Mouse (Mus musculus) midbrain, embryonic 11.5 days (tissue): ENCODE results near the gene Commd1. TPM values are rescaled to one million over a fixed set of nuclear protein-coding genes. Genes with fewer than 3 reads are reported as not detected.

Experiments used
- ATAC-seq: fragments of 200-750 bp; cut with Nextera tagmentation; 2 replicates; pipeline ENCODE4 v1.8.0; 2017; ENCODE audit warnings: moderate TSS enrichment, moderate library complexity; ENCODE audit not compliant: low FRiP score
- DNase-seq: peaks from one replicate; pipeline ENCODE4 v3.0.0; 2015; ENCODE audit warnings: low spot score; ENCODE audit errors: missing footprints
- H3K27ac ChIP-seq: fragments of 300-500 bp; sonication (generic); 2 replicates; pipeline ENCODE4 v1.5.1; 2014; ENCODE audit warnings: low read depth, low read length
- H3K27me3 ChIP-seq: fragments of 300-500 bp; sonication (generic); 2 replicates; pipeline ENCODE4 v1.6.1; 2014; ENCODE audit warnings: mild to moderate bottlenecking, low read length, moderate library complexity, mixed read lengths; ENCODE audit not compliant: control insufficient read depth, insufficient read depth
- H3K36me3 ChIP-seq: fragments of 300-500 bp; sonication (generic); 2 replicates; pipeline ENCODE4 v1.6.1; 2014; ENCODE audit warnings: mild to moderate bottlenecking, low read length, moderate library complexity, mixed read lengths; ENCODE audit not compliant: control insufficient read depth, insufficient read depth
- H3K4me1 ChIP-seq: fragments of 300-500 bp; sonication (generic); 2 replicates; pipeline ENCODE4 v1.6.1; 2014; ENCODE audit warnings: low read length; ENCODE audit not compliant: control insufficient read depth, insufficient read depth
- H3K4me2 ChIP-seq: fragments of 300-500 bp; sonication (generic); 2 replicates; pipeline ENCODE4 v1.6.1; 2014; ENCODE audit warnings: mild to moderate bottlenecking, moderate library complexity
- H3K4me3 ChIP-seq: fragments of 300-500 bp; sonication (generic); 2 replicates; pipeline ENCODE4 v1.5.1; 2014; ENCODE audit warnings: low read depth, low read length
- H3K9ac ChIP-seq: fragments of 300-500 bp; sonication (generic); 2 replicates; pipeline ENCODE4 v1.6.1; 2014; ENCODE audit warnings: low read length
- H3K9me3 ChIP-seq: fragments of 300-500 bp; sonication (generic); 2 replicates; pipeline ENCODE4 v1.6.1; 2016; ENCODE audit warnings: low read length; ENCODE audit not compliant: control insufficient read depth
- WGBS: fragments of 180-500 bp; shearing (Covaris S2); extraction: QIAGEN DNeasy Blood & Tissue Kit; methylation state at CpG from one replicate; pipeline ENCODE4 v1.1.7; 2014; 5-methylcytosine and 5-hydroxymethylcytosine counted together
- polyA plus RNA-seq: library from polyadenylated mRNA; unstranded; fragments of >200 nt; fragmentation: Nextera tagmentation; extraction: Ambion mirVana; gene quantifications from 2 replicates; pipeline ENCODE4 v1.2.1, GENCODE M21; 2014

The Commd1 gene
- polyA plus RNA-seq, 1 experiment from 2014 or later: 437 TPM

- Histone ChIP-seq H3K27ac (no peak overlapping the region), H3K4me1 (no peaks in the 10 kb centered on the region), H3K9me3 (no peaks in the 10 kb centered on the region), H3K27me3 (no peaks in the 10 kb centered on the region), H3K4me3 (no peak overlapping the region), H3K9ac (no peak overlapping the region), H3K36me3 (no peaks in the 10 kb centered on the region), H3K4me2 (no peak overlapping the region)
- 84% methylated on average over 2 of the region's 2 CpGs for WGBS
- no peak for DNase-seq
- no peak for ATAC-seq
Measured at GRCm38 (mm10) chr11:22922546-22922945, 59.6 kb downstream of the Commd1 start.

- Histone ChIP-seq H3K9ac (no peak overlapping the region), H3K36me3 (no peaks in the 10 kb centered on the region), H3K4me3 (no peak overlapping the region), H3K9me3 (no peaks in the 10 kb centered on the region), H3K4me1 (no peaks in the 10 kb centered on the region), H3K4me2 (no peak overlapping the region), H3K27ac (no peak overlapping the region), H3K27me3 (no peaks in the 10 kb centered on the region)
- DNase-seq (no peak), ATAC-seq (no peak)
- WGBS: 84% methylated on average over 2 of the region's 2 CpGs
Measured at GRCm38 (mm10) chr11:22919336-22919735, 62.8 kb downstream of the Commd1 start.

GRCm38 (mm10) chr11:22917786-22918185, 64.4 kb downstream of the Commd1 start:
- ATAC-seq (no peak), DNase-seq (no peak)
- Histone ChIP-seq H3K4me1 (no peaks in the 10 kb centered on the region), H3K27me3 (no peaks in the 10 kb centered on the region), H3K27ac (no peak overlapping the region), H3K9me3 (no peaks in the 10 kb centered on the region), H3K9ac (no peak overlapping the region), H3K4me3 (no peak overlapping the region), H3K36me3 (no peaks in the 10 kb centered on the region), H3K4me2 (no peak overlapping the region)
- WGBS: 86% methylated on average over 7 of the region's 7 CpGs

- no peak overlapping the region for H3K4me2 ChIP-seq
- no peaks in the 10 kb centered on the region for H3K27me3 ChIP-seq
- ATAC-seq (no peak), DNase-seq (no peak)
- no peaks in the 10 kb centered on the region for H3K4me1 ChIP-seq
- H3K27ac ChIP-seq: no peak overlapping the region
- 78% methylated on average over 4 of the region's 4 CpGs for WGBS
- no peaks in the 10 kb centered on the region for H3K9me3 ChIP-seq
- no peak overlapping the region for H3K9ac ChIP-seq
- H3K36me3 ChIP-seq: no peaks in the 10 kb centered on the region
- no peak overlapping the region for H3K4me3 ChIP-seq
Measured at GRCm38 (mm10) chr11:22913744-22914143, 68.4 kb downstream of the Commd1 start.

- 96% methylated on average over 7 of the region's 7 CpGs for WGBS
- H3K9ac ChIP-seq: no peak overlapping the region
- H3K4me2 ChIP-seq: no peak overlapping the region
- no peak overlapping the region for H3K27ac ChIP-seq
- H3K36me3 ChIP-seq: no peaks in the 10 kb centered on the region
- no peaks in the 10 kb centered on the region for H3K27me3 ChIP-seq
- no peaks in the 10 kb centered on the region for H3K9me3 ChIP-seq
- H3K4me1 ChIP-seq: no peaks in the 10 kb centered on the region
- no peak for ATAC-seq
- H3K4me3 ChIP-seq: no peak overlapping the region
- no peak for DNase-seq
Measured at GRCm38 (mm10) chr11:22911831-22912230, 70.4 kb downstream of the Commd1 start.

- Histone ChIP-seq H3K4me3 (no peak overlapping the region), H3K27ac (no peak overlapping the region), H3K9me3 (no peaks in the 10 kb centered on the region), H3K4me2 (no peak overlapping the region), H3K27me3 (no peaks in the 10 kb centered on the region), H3K36me3 (no peaks in the 10 kb centered on the region), H3K4me1 (no peaks in the 10 kb centered on the region), H3K9ac (no peak overlapping the region)
- no peak for ATAC-seq
- DNase-seq: no peak
Measured at GRCm38 (mm10) chr11:22906453-22906865, 75.7 kb downstream of the Commd1 start.

GRCm38 (mm10) chr11:22902923-22903322, 79.3 kb downstream of the Commd1 start:
- Histone ChIP-seq H3K9me3 (no peaks in the 10 kb centered on the region), H3K4me3 (no peak overlapping the region), H3K27me3 (no peaks in the 10 kb centered on the region), H3K4me2 (no peak overlapping the region), H3K9ac (no peak overlapping the region), H3K4me1 (no peaks in the 10 kb centered on the region), H3K36me3 (no peaks in the 10 kb centered on the region), H3K27ac (no peak overlapping the region)
- WGBS: 88% methylated on average over 2 of the region's 2 CpGs
- DNase-seq (no peak), ATAC-seq (no peak)

- ATAC-seq: no peak
- Histone ChIP-seq H3K4me3 (no peak overlapping the region), H3K27me3 (no peaks in the 10 kb centered on the region)
Measured at GRCm38 (mm10) chr11:22900041-22900440, 82.1 kb downstream of the Commd1 start.

GRCm38 (mm10) chr11:22897642-22898041, 84.5 kb downstream of the Commd1 start:
- Histone ChIP-seq H3K36me3 (no peaks in the 10 kb centered on the region), H3K4me1 (no peaks in the 10 kb centered on the region), H3K4me2 (no peak overlapping the region), H3K27me3 (no peaks in the 10 kb centered on the region), H3K27ac (no peak overlapping the region), H3K9ac (no peak overlapping the region), H3K9me3 (no peaks in the 10 kb centered on the region), H3K4me3 (no peak overlapping the region)
- no peak for ATAC-seq
- WGBS: 92% methylated on average over 4 of the region's 4 CpGs
- DNase-seq: no peak

More at GRCm38 (mm10) chr11:22900041-22900440, 82.1 kb downstream of the Commd1 start:
- Histone ChIP-seq H3K4me1 (no peaks in the 10 kb centered on the region), H3K9ac (no peak overlapping the region), H3K4me2 (no peak overlapping the region), H3K9me3 (no peaks in the 10 kb centered on the region), H3K36me3 (no peaks in the 10 kb centered on the region), H3K27ac (no peak overlapping the region)
- DNase-seq: no peak
- WGBS: 87% methylated on average over 3 of the region's 3 CpGs

GRCm38 (mm10) chr11:22897127-22897526, 85.1 kb downstream of the Commd1 start:
- Histone ChIP-seq H3K9me3 (no peaks in the 10 kb centered on the region), H3K4me3 (no peak overlapping the region), H3K36me3 (no peaks in the 10 kb centered on the region), H3K4me1 (no peaks in the 10 kb centered on the region), H3K4me2 (no peak overlapping the region), H3K9ac (no peak overlapping the region), H3K27me3 (no peaks in the 10 kb centered on the region), H3K27ac (no peak overlapping the region)
- ATAC-seq (no peak), DNase-seq (no peak)
- 92% methylated on average over 4 of the region's 4 CpGs for WGBS
